Mouse (Mus musculus): ENCODE measurements around the gene Gm10031. TPM values are rescaled to one million over a fixed set of nuclear protein-coding genes. Genes with fewer than 3 reads are reported as not detected.
"Not testable (repeated sequence)": the region's sequence is repeated elsewhere in the genome, so short reads cannot be mapped to it uniquely, and the experiment has no call there.

Gene Gm10031
- 36.1 and 38.0 TPM in 2 replicates for total RNA-seq (2021)
- long read RNA-seq, transcript Gm10031-201 (1 exons, 2,653 nt): major isoform, 15 of 15 reads
- long read RNA-seq, partial matches to known transcripts: 0 of 15 reads
- long read RNA-seq, other reads (novel, unspliced or antisense): 0 of 15 reads

- DNase-seq: not testable (repeated sequence)
Observed at GRCm38 (mm10) chr1:156523842-156524241, at the start of gene Gm10031. Gene Gm10031, plus strand, starts transcription at chr1:156524012.

GRCm38 (mm10) chr1:156474854-156475253 lies 49.0 kb upstream of the Gm10031 start:
- DNase-seq: no peak

GRCm38 (mm10) chr1:156476016-156476415 lies 47.8 kb upstream of the Gm10031 start:
- no peak for DNase-seq

GRCm38 (mm10) chr1:156476535-156476934 lies 47.3 kb upstream of the Gm10031 start:
- no peak for DNase-seq

GRCm38 (mm10) chr1:156481826-156482225 lies 42.0 kb upstream of the Gm10031 start:
- no peak for DNase-seq

DNA sequence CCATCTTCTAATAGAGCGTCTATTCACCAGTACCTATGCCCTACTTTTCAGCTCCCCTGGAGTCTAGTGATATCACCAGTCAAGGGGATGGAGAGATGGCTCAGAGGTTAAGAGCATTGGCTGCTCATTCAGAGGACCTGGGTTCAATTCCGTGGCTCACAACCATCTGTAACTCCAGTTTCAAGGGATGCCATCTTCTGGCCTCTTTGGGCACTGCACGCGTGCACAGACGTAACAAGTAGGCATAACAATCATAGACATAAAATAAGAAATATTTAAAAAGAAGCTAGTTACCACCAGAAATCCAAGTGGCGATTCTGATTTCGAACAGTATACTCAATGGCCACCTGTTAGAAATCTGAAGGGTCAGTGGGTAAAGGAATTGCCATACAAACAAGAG lies 36.3 kb upstream of the Gm10031 start:
- DNase-seq: no peak

DNA sequence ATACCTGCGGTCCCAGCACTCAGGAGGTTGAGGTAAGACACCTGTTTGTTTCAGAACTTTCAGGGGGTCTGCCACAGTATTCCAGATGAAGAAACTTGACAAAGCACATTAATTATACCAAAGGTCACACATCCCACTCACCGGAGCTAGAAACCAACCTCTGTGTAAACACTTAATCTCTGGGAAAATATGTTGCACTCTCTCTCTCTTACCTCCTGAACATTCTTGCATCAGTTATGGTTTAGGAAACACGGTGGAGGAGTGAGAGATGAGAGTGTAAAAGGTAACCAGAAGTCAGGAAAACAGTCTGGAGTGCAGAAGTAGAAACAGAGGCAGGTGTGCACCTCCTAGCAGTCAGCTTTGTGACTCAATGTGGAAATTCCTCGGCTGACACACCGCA lies 35.8 kb upstream of the Gm10031 start:
- DNase-seq: no peak

GRCm38 (mm10) chr1:156491226-156491796 lies 32.5 kb upstream of the Gm10031 start:
- no peak for DNase-seq

DNA sequence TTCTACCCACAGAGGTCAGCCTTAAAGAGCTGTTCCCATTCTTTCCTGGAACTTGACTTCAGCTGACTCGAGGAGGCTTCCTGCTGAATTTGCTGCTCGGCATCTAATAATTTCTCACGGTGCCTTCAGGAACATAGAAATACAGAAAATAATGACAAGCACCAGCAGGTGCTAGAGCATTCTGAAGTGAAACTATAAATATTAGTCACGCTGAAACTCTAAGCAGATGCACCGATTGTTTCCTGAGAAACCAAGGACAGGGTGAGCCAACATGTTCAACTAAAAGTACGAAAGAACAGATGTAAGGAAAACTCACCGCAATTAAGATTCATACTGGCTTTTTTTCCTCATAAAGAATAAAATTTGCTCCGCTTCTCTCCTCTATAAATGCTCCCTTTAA lies 28.8 kb upstream of the Gm10031 start:
- DNase-seq: no peak

GRCm38 (mm10) chr1:156496910-156497309 lies 26.9 kb upstream of the Gm10031 start:
- DNase-seq: no peak

GRCm38 (mm10) chr1:156504945-156505523 lies 18.8 kb upstream of the Gm10031 start:
- DNase-seq: no peak

DNA sequence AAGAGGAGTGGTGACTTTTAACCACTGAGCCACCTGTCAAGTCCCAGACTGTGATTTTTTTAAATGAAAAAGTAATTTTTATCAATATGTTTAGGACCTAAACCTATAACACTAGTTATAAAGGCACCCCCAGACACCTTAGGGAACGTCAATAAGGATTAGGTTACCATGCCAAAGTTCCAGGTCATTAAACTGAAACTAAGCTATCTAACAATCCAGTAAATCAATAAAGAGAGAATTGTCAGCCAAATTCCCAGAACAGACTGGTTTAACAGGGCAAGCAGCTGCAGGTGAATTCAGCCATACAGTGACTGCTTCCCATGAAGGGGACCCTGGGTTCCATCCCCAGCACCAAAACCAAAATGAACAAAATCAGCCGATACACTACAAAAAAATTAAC lies 17.9 kb upstream of the Gm10031 start:
- no peak for DNase-seq

DNA sequence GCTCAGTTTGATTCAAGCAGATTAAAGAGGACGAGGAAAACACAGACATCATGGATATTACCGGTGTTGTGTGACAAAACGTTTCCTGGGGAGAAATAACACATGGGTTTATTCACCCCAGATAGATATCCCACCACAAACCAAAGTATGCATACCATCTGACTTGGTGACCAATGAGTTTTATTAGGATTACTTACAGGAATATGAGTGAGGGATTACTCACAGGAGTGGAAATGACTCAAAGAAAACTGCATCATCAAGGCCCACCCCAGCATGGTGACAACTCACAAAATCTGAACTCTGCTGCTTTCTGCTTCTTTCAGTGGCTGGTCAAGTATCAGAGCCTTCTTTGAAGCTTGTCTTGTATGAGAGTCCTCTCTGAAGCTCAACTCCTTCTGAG lies 16.1 kb upstream of the Gm10031 start:
- DNase-seq: no peak

- DNase-seq: no peak
Observed at GRCm38 (mm10) chr1:156520136-156520780, 3.6 kb upstream of the Gm10031 start.

DNA sequence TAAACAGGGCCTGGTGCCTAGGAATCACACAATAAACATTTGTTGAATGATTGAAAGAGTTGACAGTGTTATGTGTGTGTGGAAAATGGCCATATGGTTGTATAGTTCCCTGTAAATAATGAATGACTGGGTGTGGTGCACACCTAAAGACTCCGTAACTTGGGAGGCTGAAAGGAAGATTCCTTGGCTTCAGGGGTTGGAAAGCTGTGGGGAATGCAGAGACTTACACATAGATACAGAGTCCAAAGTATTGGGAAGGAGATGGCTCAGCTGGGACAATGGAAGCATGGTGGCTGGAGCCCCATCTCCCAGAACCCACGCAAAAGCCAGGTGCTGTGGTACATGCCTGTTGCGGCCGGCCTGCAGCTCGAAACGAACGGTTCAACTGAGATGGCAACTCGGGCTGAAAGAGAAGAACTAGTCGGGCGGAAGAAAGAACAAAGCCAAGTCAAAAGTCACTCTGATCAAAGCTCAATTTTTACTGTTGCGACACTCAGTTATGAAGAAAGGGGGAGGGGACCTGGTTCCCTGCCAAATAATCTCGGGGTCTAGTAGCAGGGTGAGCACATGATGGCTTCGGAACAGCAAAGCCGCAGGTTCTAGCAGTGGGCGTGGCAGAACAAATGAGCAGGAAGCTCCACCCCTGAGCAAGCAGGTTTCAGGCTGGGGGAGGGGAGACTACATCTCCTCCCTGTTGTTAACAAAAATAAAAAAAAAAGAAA lies 1.9 kb upstream of the Gm10031 start:
- peak; percentile 30 for DNase-seq

GRCm38 (mm10) chr1:156532476-156533175 lies 8.8 kb downstream of the Gm10031 start:
- not testable (repeated sequence) for DNase-seq

DNA sequence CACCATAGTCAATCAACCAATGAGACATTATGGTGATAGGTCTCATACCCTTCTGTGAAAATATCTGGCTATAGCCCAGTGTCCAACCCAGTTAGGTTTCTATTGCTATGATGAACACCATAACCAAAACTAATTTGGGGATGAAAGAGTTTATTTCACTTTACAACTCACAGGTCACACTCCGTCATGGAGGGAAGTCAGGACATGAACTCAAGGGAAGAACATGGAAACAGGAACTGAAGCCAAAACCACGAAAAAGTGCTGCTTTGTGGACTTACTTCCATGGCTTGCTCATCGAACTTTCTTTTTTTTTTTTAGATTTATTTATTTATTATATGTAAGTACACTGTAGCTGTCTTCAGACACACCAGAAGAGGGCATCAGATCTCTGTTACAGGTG lies 9.7 kb downstream of the Gm10031 start:
- no peak for DNase-seq

DNA sequence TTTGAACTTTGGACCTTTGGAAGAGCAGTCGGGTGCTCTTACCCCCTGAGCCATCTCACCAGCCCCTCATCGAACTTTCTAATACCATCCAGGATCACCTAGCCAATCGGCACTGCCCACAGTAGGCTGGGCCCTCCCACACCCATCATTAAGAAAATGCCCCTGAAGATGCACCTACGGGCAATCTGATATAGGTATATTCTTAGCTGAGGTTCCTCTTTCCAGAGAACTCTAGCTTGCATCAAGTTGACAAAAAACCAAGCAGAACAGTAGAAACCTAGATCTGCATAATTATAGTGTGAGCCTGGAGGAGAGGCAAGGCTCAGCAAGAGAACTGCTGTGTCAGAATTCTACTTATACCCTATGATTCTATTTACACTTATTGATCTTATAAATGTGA lies 10.1 kb downstream of the Gm10031 start:
- no peak for DNase-seq

DNA sequence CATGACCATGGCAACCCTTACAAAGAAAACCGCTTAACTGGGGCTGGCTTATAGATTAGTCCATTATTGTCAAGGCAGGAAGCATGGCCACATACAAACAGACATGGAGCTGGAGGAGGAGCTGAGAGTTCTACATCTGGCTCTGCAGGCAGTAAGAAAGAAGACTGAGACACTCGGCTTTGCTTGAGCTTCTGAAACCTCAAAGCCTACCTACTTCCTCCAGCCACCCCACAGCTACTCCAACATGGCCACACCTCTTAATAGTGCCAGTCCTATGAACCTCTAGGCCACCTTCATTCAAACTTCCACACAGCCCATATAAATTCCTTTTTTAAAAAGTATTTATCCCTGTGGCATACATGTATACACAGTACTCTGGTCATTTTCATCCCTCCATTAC lies 13.2 kb downstream of the Gm10031 start:
- no peak for DNase-seq

DNA sequence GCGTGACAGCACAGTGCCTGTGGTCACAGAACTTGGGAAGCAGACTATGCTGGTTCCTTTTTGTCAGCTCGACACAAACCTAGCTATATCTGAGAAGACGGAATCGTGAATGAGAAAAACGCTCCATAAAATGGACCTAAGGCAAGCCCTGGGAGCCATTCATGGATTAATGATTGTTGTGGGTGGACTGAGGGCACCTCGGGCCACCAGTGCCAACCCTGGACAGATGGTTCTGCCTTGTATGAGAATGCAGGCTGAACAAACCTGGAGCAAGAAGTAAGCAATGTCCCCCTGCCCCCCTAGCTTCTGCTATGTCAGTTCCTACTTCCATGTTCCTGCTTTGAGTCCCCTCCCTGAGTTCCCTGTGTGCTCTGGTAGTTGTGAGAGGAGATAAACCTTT lies 13.9 kb downstream of the Gm10031 start:
- no peak for DNase-seq

GRCm38 (mm10) chr1:156538382-156538781 lies 14.6 kb downstream of the Gm10031 start:
- no peak for DNase-seq

GRCm38 (mm10) chr1:156539787-156540560 lies 16.2 kb downstream of the Gm10031 start:
- DNase-seq: no peak

Data from adrenal gland, postnatal 25 days (tissue).